Mouse (Mus musculus): ENCODE data around the gene Krtap3-3. TPM values are rescaled to one million over a fixed set of nuclear protein-coding genes. Genes with fewer than 3 reads are reported as not detected.

Gene Krtap3-3
- not detected for polyA plus RNA-seq (2017; shearing (Covaris generic))

DNA sequence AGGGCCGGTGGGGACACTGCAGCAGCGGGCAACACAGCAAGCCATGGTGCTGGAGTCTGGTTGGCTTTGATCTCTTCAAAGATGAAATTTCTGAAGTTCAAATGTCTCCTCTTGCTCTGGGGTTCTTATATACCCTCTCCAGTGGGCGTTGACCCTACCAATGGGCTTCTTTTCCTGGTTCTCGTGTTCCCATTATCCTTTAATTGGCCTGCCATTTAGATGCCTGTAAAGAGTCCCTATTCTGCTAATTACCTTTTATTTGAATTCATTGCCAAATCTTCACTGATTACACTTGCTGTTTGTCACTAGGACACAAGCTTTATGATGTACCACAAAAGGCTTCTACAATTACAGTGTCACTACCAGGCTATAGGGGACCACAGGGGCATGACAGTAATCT lies at the start of gene Krtap3-3:
Gene Krtap3-3 (minus strand): TSS at position 101 of the 400 bp plus-strand sequence.

DNA sequence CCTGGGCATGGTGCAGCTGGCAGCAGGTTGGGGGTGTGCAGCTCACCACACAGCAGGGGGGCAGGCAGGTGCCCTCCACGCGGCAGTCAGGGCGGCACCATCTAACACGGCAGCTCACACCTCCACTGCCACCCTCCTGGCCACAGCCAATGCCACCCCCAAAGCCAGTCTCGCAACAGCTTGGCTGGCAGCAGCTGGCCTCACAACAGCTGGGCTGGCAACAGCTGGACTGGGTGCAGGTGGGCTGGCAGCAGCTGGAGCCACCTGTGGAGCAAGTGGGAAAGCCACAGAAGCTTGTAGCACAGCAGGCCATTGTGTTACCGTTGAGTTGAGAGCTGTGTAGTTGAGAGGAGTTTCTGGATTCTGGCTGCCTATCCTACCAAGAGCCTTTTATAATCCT lies 47.1 kb upstream of the Krtap3-3 start, which contains the start of gene Krtap9-3:
Gene Krtap9-3 (minus strand): TSS at position 364 of the 400 bp plus-strand sequence.

DNA sequence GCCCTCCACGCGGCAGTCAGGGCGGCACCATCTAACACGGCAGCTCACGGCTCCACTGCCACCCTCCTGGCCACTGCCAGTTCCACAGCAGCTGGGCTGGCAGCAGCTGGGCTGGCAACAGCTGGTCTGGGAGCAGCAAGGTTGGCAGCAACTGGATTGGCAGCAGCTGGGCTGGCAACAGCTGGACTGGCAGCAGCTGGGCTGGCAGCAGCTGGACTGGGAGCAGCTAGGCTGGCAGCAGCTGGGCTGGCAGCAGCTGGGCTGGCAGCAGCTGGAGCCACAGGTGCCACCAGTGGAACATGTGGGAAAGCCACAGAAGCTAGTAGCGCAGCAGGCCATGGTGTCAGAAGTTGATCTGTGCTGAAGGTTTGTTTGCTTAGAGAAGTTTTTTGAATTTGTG lies 40.3 kb upstream of the Krtap3-3 start, which contains the start of gene Krtap1-3:
Gene Krtap1-3 (minus strand): TSS at position 359 of the 400 bp plus-strand sequence.

DNA sequence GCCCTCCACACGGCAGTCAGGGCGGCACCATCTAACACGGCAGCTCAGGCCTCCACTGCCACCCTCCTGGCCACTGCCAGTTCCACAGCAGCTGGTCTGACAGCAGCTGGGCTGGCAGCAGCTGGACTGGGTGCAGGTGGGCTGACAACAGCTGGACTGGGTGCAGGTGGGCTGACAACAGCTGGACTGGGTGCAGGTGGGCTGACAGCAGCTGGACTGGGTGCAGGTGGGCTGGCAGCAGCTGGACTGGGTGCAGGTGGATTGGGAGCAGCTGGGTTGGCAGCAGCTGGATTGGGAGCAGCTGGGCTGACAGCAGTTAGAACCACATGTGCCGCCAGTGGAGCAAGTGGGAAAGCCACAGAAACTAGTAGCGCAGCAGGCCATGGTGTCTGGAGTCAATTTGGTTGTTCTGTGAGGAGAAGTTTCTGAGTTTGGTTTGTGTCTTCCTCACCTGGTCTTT lies 32.6 kb upstream of the Krtap3-3 start, which contains the start of gene Krtap1-4:
Gene Krtap1-4 (minus strand): TSS at position 410 of the 460 bp plus-strand sequence.

DNA sequence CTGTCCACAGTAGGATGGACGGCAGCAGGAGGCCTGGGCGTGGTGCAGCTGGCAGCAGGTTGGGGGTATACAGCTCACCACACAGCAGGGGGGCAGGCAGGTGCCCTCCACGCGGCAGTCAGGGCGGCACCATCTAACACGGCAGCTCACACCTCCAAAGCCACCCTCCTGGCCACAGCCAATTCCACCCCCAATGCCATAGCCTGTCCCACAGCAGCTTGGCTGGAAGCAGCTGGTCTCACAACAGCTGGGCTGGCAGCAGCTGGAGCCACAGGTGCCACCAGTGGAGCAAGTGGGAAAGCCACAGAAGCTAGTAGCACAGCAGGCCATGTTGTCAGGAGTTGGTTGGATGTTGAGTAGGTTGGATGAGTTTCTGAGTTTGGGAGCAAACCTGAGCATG lies 30.0 kb upstream of the Krtap3-3 start, which contains the start of gene Krtap1-5:
Gene Krtap1-5 (minus strand): TSS at position 381 of the 400 bp plus-strand sequence.

DNA sequence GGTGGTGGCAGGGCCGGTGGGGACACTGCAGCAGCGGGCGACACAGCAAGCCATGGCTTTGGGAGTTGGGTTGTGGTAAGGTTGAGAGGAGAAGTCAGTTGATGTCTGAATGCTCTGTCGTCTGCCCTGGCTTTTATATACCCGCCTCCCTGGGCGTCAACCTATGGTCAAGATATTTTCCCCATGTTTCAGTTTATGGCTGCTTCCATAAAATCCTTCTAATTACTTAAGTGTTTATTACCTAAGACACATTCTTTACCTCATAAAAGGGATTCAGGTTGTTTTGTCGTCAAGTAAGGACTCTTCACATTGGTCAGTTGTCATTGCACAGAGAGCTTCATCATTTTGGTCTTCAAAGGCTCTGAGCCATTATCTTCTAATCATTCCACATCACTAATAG lies 15.9 kb upstream of the Krtap3-3 start, which contains the start of gene Krtap3-1:
Gene Krtap3-1 (minus strand): TSS at position 101 of the 400 bp plus-strand sequence.

DNA sequence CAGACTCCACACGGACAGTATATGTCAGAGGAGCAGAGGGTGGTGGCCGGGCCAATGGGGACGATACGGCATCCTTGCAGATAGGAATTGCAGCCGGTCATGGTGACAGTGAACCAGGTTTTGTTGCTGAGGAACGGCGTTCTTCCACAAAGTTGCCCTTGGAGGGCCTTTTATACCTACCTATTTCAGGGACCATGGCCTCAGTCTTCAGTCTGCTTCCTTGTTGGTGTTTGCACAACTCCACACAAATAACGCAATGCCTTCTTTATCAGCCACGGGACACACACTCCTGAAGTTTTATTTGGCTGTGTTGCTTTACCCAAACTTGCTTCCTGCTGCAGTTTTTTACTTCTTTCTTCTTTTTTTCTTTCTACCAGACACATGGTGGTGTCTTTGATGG lies 8.7 kb upstream of the Krtap3-3 start, which contains the start of gene Gm11939:
Gene Gm11939 (minus strand): TSS at position 101 of the 400 bp plus-strand sequence.

DNA sequence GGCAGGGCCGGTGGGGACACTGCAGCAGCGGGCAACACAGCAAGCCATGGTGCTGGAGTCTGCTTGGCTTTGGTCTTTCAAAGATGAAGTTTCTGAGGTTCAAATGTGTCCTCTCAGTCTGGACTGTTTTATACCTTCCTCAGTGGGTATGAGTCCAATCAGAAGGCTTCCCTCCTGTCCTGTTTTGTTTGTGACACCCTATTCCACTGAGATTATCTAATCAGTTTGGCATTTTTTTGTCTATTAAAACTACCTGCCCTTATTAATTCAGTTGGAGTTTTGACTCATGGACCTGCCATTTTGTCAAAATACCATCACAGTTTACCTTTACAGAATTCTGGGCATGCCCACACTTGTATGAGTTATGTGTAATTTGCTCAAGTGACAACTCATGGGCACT lies 6.1 kb upstream of the Krtap3-3 start, which contains the start of gene Krtap3-2:
Gene Krtap3-2 (minus strand): TSS at position 101 of the 400 bp plus-strand sequence.

DNA sequence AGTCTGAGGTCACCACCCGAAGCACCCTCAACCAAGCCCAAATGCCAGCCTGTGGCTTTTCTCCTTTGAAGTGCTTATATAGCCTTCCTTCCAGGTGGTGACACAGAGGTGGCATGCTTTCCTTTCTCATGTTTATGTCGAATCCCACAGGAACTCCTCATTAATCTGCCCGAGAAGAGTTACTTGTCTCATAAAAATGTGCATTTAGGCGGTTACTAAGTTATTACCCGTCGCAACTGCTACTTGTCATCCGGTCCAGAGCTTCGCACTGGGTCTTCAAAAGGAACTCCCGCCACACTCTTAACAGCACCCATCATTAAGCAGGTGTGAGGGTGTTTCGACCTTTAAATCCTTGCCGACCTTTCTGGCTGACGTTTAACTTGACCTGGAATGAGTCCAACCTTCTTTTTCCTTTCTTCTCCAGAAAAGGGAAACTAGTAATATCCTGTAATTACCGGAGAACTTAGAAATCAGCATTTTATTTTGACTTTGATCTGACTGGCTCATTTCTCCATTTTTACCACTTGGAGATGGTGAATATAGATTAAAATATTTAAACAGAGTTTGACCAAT lies 29.3 kb downstream of the Krtap3-3 start, which contains the start of gene Krt39:
Gene Krt39 (minus strand): TSS at position 51 of the 573 bp plus-strand sequence.

Other genes with a start within 250 kb of the Krtap3-3 start
- gene Krt25, start 227.9 kb downstream of the Krtap3-3 start, polyA plus RNA-seq (2017; shearing (Covaris generic)): not detected
- gene Krt26, start 212.9 kb downstream of the Krtap3-3 start, polyA plus RNA-seq (2017; shearing (Covaris generic)): not detected
- gene Krt27, start 199.8 kb downstream of the Krtap3-3 start, polyA plus RNA-seq (2017; shearing (Covaris generic)): not detected
- not detected for gene Krt28, start 176.0 kb downstream of the Krtap3-3 start, polyA plus RNA-seq (2017; shearing (Covaris generic))
- gene Krt10, start 161.5 kb downstream of the Krtap3-3 start, polyA plus RNA-seq (2017; shearing (Covaris generic)): 18.4 TPM
- not detected for gene Krt12, start 128.6 kb downstream of the Krtap3-3 start, polyA plus RNA-seq (2017; shearing (Covaris generic))
- not detected for gene Krt20, start 112.7 kb downstream of the Krtap3-3 start, polyA plus RNA-seq (2017; shearing (Covaris generic))
- not detected for gene Krt23, start 57.7 kb downstream of the Krtap3-3 start, polyA plus RNA-seq (2017; shearing (Covaris generic))
- gene Krt39, start 29.5 kb downstream of the Krtap3-3 start, polyA plus RNA-seq (2017; shearing (Covaris generic)): not detected
- not detected for gene Krt40, start 7.7 kb downstream of the Krtap3-3 start, polyA plus RNA-seq (2017; shearing (Covaris generic))
- not detected for gene Krtap3-2, start 6.0 kb upstream of the Krtap3-3 start, polyA plus RNA-seq (2017; shearing (Covaris generic))
- not detected for gene Gm11939, start 8.6 kb upstream of the Krtap3-3 start, polyA plus RNA-seq (2017; shearing (Covaris generic))
- gene Krtap3-1, start 15.8 kb upstream of the Krtap3-3 start, polyA plus RNA-seq (2017; shearing (Covaris generic)): not detected
- gene Krtap1-5, start 30.2 kb upstream of the Krtap3-3 start, polyA plus RNA-seq (2017; shearing (Covaris generic)): not detected
- not detected for gene Krtap1-4, start 32.8 kb upstream of the Krtap3-3 start, polyA plus RNA-seq (2017; shearing (Covaris generic))
- not detected for gene Krtap1-3, start 40.5 kb upstream of the Krtap3-3 start, polyA plus RNA-seq (2017; shearing (Covaris generic))
- gene Krtap9-3, start 47.2 kb upstream of the Krtap3-3 start, polyA plus RNA-seq (2017; shearing (Covaris generic)): not detected
- gene Gm11938, start 52.4 kb upstream of the Krtap3-3 start, polyA plus RNA-seq (2017; shearing (Covaris generic)): not detected
- gene Gm11937, start 59.3 kb upstream of the Krtap3-3 start, polyA plus RNA-seq (2017; shearing (Covaris generic)): not detected
- gene Krtap2-4, start 64.0 kb upstream of the Krtap3-3 start, polyA plus RNA-seq (2017; shearing (Covaris generic)): not detected
- gene Gm11562, start 69.6 kb upstream of the Krtap3-3 start, polyA plus RNA-seq (2017; shearing (Covaris generic)): not detected
- gene Krtap4-1, start 77.4 kb upstream of the Krtap3-3 start, polyA plus RNA-seq (2017; shearing (Covaris generic)): not detected
- gene Krtap4-2, start 84.2 kb upstream of the Krtap3-3 start, polyA plus RNA-seq (2017; shearing (Covaris generic)): not detected
- not detected for gene Krtap4-7, start 93.2 kb upstream of the Krtap3-3 start, polyA plus RNA-seq (2017; shearing (Covaris generic))
- not detected for gene Gm11555, start 99.4 kb upstream of the Krtap3-3 start, polyA plus RNA-seq (2017; shearing (Covaris generic))
- gene Gm11563, start 108.1 kb upstream of the Krtap3-3 start, polyA plus RNA-seq (2017; shearing (Covaris generic)): not detected
- gene Krtap4-6, start 115.1 kb upstream of the Krtap3-3 start, polyA plus RNA-seq (2017; shearing (Covaris generic)): not detected
- gene Gm14190, start 139.9 kb upstream of the Krtap3-3 start, polyA plus RNA-seq (2017; shearing (Covaris generic)): not detected
- gene Gm14180, start 183.4 kb upstream of the Krtap3-3 start, polyA plus RNA-seq (2017; shearing (Covaris generic)): not detected
- not detected for gene Gm11595, start 222.0 kb upstream of the Krtap3-3 start, polyA plus RNA-seq (2017; shearing (Covaris generic))
- not detected for gene Krtap4-8, start 229.8 kb upstream of the Krtap3-3 start, polyA plus RNA-seq (2017; shearing (Covaris generic))
- not detected for gene Krtap4-9, start 234.3 kb upstream of the Krtap3-3 start, polyA plus RNA-seq (2017; shearing (Covaris generic))
- gene Gm11596, start 242.6 kb upstream of the Krtap3-3 start, polyA plus RNA-seq (2017; shearing (Covaris generic)): not detected
- not detected for gene Gm11569, start 248.1 kb upstream of the Krtap3-3 start, polyA plus RNA-seq (2017; shearing (Covaris generic))